Mouse (Mus musculus): ENCODE measurements around the gene Gatb.

Gene Gatb

GRCm38 (mm10) chr3:85703141-85703882 lies 129.4 kb downstream of the Gatb start:
- DNase-seq (ENCODE audit: low spot score in 2 of 2): no peak

Measured in heart, adult 9 months (tissue).